Mouse (Mus musculus): ENCODE data around the gene Crebbp. TPM values are rescaled to one million over a fixed set of nuclear protein-coding genes. Genes with fewer than 3 reads are reported as not detected.

Gene Crebbp
- polyA plus RNA-seq, 1 experiment from 2014 or later: 30.2 TPM

GRCm38 (mm10) chr16:4036807-4037206, 177.0 kb downstream of the Crebbp start, which contains the start of gene Dnase1:
Gene Dnase1 (plus strand): TSS chr16:4036942.
- Histone ChIP-seq H3K36me3 (peaks cover 33% of the 10 kb centered on the region), H3K9me3 (no peaks in the 10 kb centered on the region), H3K4me1 (no peaks in the 10 kb centered on the region), H3K4me2 (no peak within 1 kb of the TSS), H3K27me3 (no peaks in the 10 kb centered on the region), H3K4me3 (no peak within 1 kb of the TSS), H3K9ac (no peak within 1 kb of the TSS), H3K27ac (no peak within 1 kb of the TSS)
- no peak for ATAC-seq (ENCODE audit: borderline replicate concordance, extremely low read depth, low FRiP score, low TSS enrichment)
- 87% methylated on average over 5 of the region's 5 CpGs for WGBS

GRCm38 (mm10) chr16:4035575-4035974, 178.2 kb downstream of the Crebbp start:
- Histone ChIP-seq H3K4me1 (no peaks in the 10 kb centered on the region), H3K36me3 (peaks cover 25% of the 10 kb centered on the region), H3K4me2 (no peak overlapping the region), H3K9ac (no peak overlapping the region), H3K4me3 (no peak overlapping the region), H3K9me3 (no peaks in the 10 kb centered on the region), H3K27ac (no peak overlapping the region), H3K27me3 (no peaks in the 10 kb centered on the region)
- 80% methylated on average over 2 of the region's 2 CpGs for WGBS
- ATAC-seq (ENCODE audit: borderline replicate concordance, extremely low read depth, low FRiP score, low TSS enrichment): no peak

- Histone ChIP-seq H3K9me3 (no peaks in the 10 kb centered on the region), H3K4me2 (no peak overlapping the region), H3K36me3 (peaks cover 15% of the 10 kb centered on the region), H3K4me3 (no peak overlapping the region), H3K4me1 (no peaks in the 10 kb centered on the region), H3K9ac (no peak overlapping the region), H3K27ac (no peak overlapping the region), H3K27me3 (no peaks in the 10 kb centered on the region)
- 87% methylated on average over 3 of the region's 3 CpGs for WGBS
- no peak for ATAC-seq (ENCODE audit: borderline replicate concordance, extremely low read depth, low FRiP score, low TSS enrichment)
Observed at GRCm38 (mm10) chr16:4034476-4034875, 179.3 kb downstream of the Crebbp start.

GRCm38 (mm10) chr16:4033971-4034370, 179.8 kb downstream of the Crebbp start:
- WGBS: 68% methylated on average over 5 of the region's 5 CpGs
- no peaks in the 10 kb centered on the region for H3K4me1 ChIP-seq
- H3K27ac ChIP-seq: no peak overlapping the region
- no peak overlapping the region for H3K4me2 ChIP-seq
- H3K9ac ChIP-seq: no peak overlapping the region
- H3K4me3 ChIP-seq: no peak overlapping the region
- peaks cover 10% of the 10 kb centered on the region for H3K36me3 ChIP-seq
- H3K9me3 ChIP-seq: no peaks in the 10 kb centered on the region
- H3K27me3 ChIP-seq: no peaks in the 10 kb centered on the region
- no peak for ATAC-seq (ENCODE audit: borderline replicate concordance, extremely low read depth, low FRiP score, low TSS enrichment)

GRCm38 (mm10) chr16:4032341-4032748, 181.5 kb downstream of the Crebbp start:
- Histone ChIP-seq H3K27me3 (no peaks in the 10 kb centered on the region), H3K27ac (no peak overlapping the region), H3K9ac (no peak overlapping the region), H3K4me2 (no peak overlapping the region), H3K4me3 (no peak overlapping the region), H3K36me3 (no peaks in the 10 kb centered on the region), H3K9me3 (no peaks in the 10 kb centered on the region), H3K4me1 (no peaks in the 10 kb centered on the region)
- 77% methylated on average over 6 of the region's 6 CpGs for whole genome bisulfite sequencing
- no peak for ATAC-seq (ENCODE audit: borderline replicate concordance, extremely low read depth, low FRiP score, low TSS enrichment)

GRCm38 (mm10) chr16:4031441-4032274, 182.1 kb downstream of the Crebbp start:
- Histone ChIP-seq H3K27ac (no peak overlapping the region), H3K27me3 (no peaks in the 10 kb centered on the region), H3K4me3 (no peak overlapping the region), H3K4me1 (no peaks in the 10 kb centered on the region), H3K9me3 (no peaks in the 10 kb centered on the region), H3K36me3 (no peaks in the 10 kb centered on the region), H3K9ac (no peak overlapping the region), H3K4me2 (no peak overlapping the region)
- no peak for ATAC-seq (ENCODE audit: borderline replicate concordance, extremely low read depth, low FRiP score, low TSS enrichment)
- 52% methylated on average over 4 of the region's 6 CpGs for WGBS

Small RNA genes lying within 50 kb of the gene (microRNA-seq; reads per million reads assigned to microRNA genes)
- gene Gm23413: not detected

Other genes with a start within 250 kb of the Crebbp start
- 1.9 and 2.0 TPM in 2 replicates for gene Nlrc3, start 237.4 kb downstream of the Crebbp start, polyA plus RNA-seq (2015; fragmentation: Nextera tagmentation; extraction: Ambion mirVana)
- gene Slx4, start 210.2 kb downstream of the Crebbp start, polyA plus RNA-seq (2015; fragmentation: Nextera tagmentation; extraction: Ambion mirVana): 17.1 and 18.1 TPM in 2 replicates
- 3.1 and 3.4 TPM in 2 replicates for gene Dnase1, start 177.1 kb downstream of the Crebbp start, polyA plus RNA-seq (2015; fragmentation: Nextera tagmentation; extraction: Ambion mirVana)
- 86.6 and 87.1 TPM in 2 replicates for gene Trap1, start 136.2 kb downstream of the Crebbp start, polyA plus RNA-seq (2015; fragmentation: Nextera tagmentation; extraction: Ambion mirVana)
- 1.2 and 1.5 TPM in 2 replicates for gene Adcy9, start 206.5 kb upstream of the Crebbp start, polyA plus RNA-seq (2015; fragmentation: Nextera tagmentation; extraction: Ambion mirVana)

All from lung, embryonic 15.5 days (tissue).